Mouse (Mus musculus) myocyte (in vitro differentiated cells): Measurements from ENCODE around the gene Fate1. TPM values are rescaled to one million over a fixed set of nuclear protein-coding genes. Genes with fewer than 3 reads are reported as not detected.
A peak's percentile ranks its signal among the peaks of the same experiment; 100 is the strongest.
"Not testable (repeated sequence)": the region's sequence is repeated elsewhere in the genome, so short reads cannot be mapped to it uniquely, and the experiment has no call there.

Source experiments
- H3K27me3 ChIP-seq: one replicate; pipeline ENCODE4 v1.6.1; 2011; ENCODE audit not compliant: control insufficient read depth, insufficient read depth, insufficient read length
- H3K36me3 ChIP-seq: one replicate; pipeline ENCODE4 v1.6.1; 2011; ENCODE audit not compliant: control insufficient read depth, insufficient read depth
- H3K4me2 ChIP-seq: one replicate; pipeline ENCODE4 v1.6.1; 2011; ENCODE audit warnings: low read depth, control low read depth
- H3K4me3 ChIP-seq: one replicate; pipeline ENCODE4 v1.5.1; 2011; ENCODE audit warnings: mild to moderate bottlenecking, control low read depth, moderate library complexity
- H3K79me2 ChIP-seq: one replicate; pipeline ENCODE4 v1.6.1; 2011; ENCODE audit not compliant: control insufficient read depth, insufficient read depth
- H3ac ChIP-seq: one replicate; pipeline ENCODE4 v1.6.1; 2011; ENCODE audit not compliant: control insufficient read depth, insufficient read length
- CEBPB ChIP-seq: IDR thresholded peaks from 2 replicates; pipeline ENCODE4 v1.6.1; 2011; ENCODE audit warnings: mild to moderate bottlenecking, moderate library complexity; ENCODE audit not compliant: poor library complexity, insufficient read depth, severe bottlenecking
- E2F4 ChIP-seq: IDR thresholded peaks from one replicate; pipeline ENCODE4 v1.6.1; 2011; ENCODE audit warnings: mild to moderate bottlenecking, control low read depth, moderate library complexity; ENCODE audit not compliant: insufficient read depth
- MAX ChIP-seq: IDR thresholded peaks from one replicate; pipeline ENCODE4 v1.6.1; 2011; ENCODE audit warnings: low read depth, mild to moderate bottlenecking, control low read depth
- MYOD1 ChIP-seq, 3 experiments: IDR thresholded peaks; one replicate each; pipeline ENCODE4 v1.6.1; 2011; ENCODE audit warnings: control low read depth in 2 of 3, low read depth in 2 of 3, mild to moderate bottlenecking in 2 of 3, moderate library complexity in 1 of 3; ENCODE audit not compliant: insufficient read length in 2 of 3, control insufficient read depth in 1 of 3
- MYOG ChIP-seq, 3 experiments: IDR thresholded peaks; one replicate each; pipeline ENCODE4 v1.6.1; 2011; ENCODE audit warnings: control low read depth in 2 of 3, low read depth in 2 of 3, mild to moderate bottlenecking in 2 of 3; ENCODE audit not compliant: insufficient read length in 2 of 3, control insufficient read depth in 1 of 3, insufficient read depth in 1 of 3
- POLR2A ChIP-seq: IDR thresholded peaks from one replicate; pipeline ENCODE4 v1.6.1; 2011; ENCODE audit warnings: low read depth, mild to moderate bottlenecking, control low read depth, moderate library complexity; ENCODE audit not compliant: insufficient read length
- POLR2AphosphoS2 ChIP-seq: IDR thresholded peaks from one replicate; pipeline ENCODE4 v1.6.1; 2011; ENCODE audit warnings: low read depth, control low read depth; ENCODE audit not compliant: insufficient read length
- REST ChIP-seq: IDR thresholded peaks from one replicate; pipeline ENCODE4 v1.6.1; 2011; ENCODE audit warnings: mild to moderate bottlenecking, control low read depth, moderate library complexity; ENCODE audit not compliant: insufficient read depth, insufficient read length
- SRF ChIP-seq: IDR thresholded peaks from one replicate; pipeline ENCODE4 v1.6.1; 2011; ENCODE audit warnings: low read depth; ENCODE audit not compliant: control insufficient read depth, insufficient read length
- TCF12 ChIP-seq: IDR thresholded peaks from one replicate; pipeline ENCODE4 v1.6.1; 2011; ENCODE audit warnings: mild to moderate bottlenecking, control low read depth; ENCODE audit not compliant: poor library complexity, insufficient read depth, severe bottlenecking
- TCF3 ChIP-seq: IDR thresholded peaks from one replicate; pipeline ENCODE4 v1.6.1; 2011; ENCODE audit warnings: low read depth, control low read depth; ENCODE audit not compliant: insufficient read length
- USF1 ChIP-seq: IDR thresholded peaks from one replicate; pipeline ENCODE4 v1.6.1; 2011; ENCODE audit warnings: low read depth, mild to moderate bottlenecking, control low read depth, moderate library complexity
- polyA plus RNA-seq: library from polyadenylated mRNA; unstranded; fragments of >200 nt; fragmentation: generic; extraction: Trizol; gene quantifications from one replicate; pipeline ENCODE4 v1.2.1, GENCODE M21; 2012; ENCODE audit warnings: missing spikeins

Gene Fate1
- polyA plus RNA-seq, 1 experiment, result not detected

- no peak overlapping the region for H3ac ChIP-seq
- no peak overlapping the region for H3K4me3 ChIP-seq
- H3K27me3 ChIP-seq, result no peaks in the 10 kb centered on the region
- no peaks in the 10 kb centered on the region for H3K79me2 ChIP-seq
- TF ChIP-seq POLR2AphosphoS2 (no peak), CEBPB (no peak)
- no peak overlapping the region for H3K4me2 ChIP-seq
- no peaks in the 10 kb centered on the region for H3K36me3 ChIP-seq
These were observed 4.6 kb upstream of the Fate1 start for GRCm38 (mm10) chrX:71968216-71968615.

- Histone ChIP-seq H3K36me3 (no peaks in the 10 kb centered on the region), H3K4me2 (no peak overlapping the region), H3K4me3 (no peak overlapping the region), H3K79me2 (no peaks in the 10 kb centered on the region), H3K27me3 (no peaks in the 10 kb centered on the region), H3ac (no peak overlapping the region)
- TF ChIP-seq E2F4 (no peak), POLR2A (no peak), MYOG (IDR thresholded peaks at IDR 0.05; ENCODE audit: control insufficient read depth in 1 of 3, insufficient read depth in 1 of 3, insufficient read length in 2 of 3, low read depth in 2 of 3) (no peak), MYOD1 (IDR thresholded peaks at IDR 0.05; ENCODE audit: control insufficient read depth in 1 of 3, insufficient read length in 2 of 3, low read depth in 2 of 3) (no peak)
These were observed 4.0 kb upstream of the Fate1 start for GRCm38 (mm10) chrX:71968816-71969215.

GRCm38 (mm10) chrX:71971325-71971724, 1.5 kb upstream of the Fate1 start:
- H3ac ChIP-seq, result no peak overlapping the region
- no peak for TF ChIP-seq TCF3
- TF ChIP-seq E2F4, result no peak
- no peak for TF ChIP-seq USF1
- TF ChIP-seq MYOD1 (IDR thresholded peaks at IDR 0.05; ENCODE audit: control insufficient read depth in 1 of 3, insufficient read length in 2 of 3, low read depth in 2 of 3), result no peak
- no peak for TF ChIP-seq TCF12
- no peak for TF ChIP-seq POLR2AphosphoS2
- TF ChIP-seq REST, result no peak
- TF ChIP-seq CEBPB, result no peak
- TF ChIP-seq MYOG (IDR thresholded peaks at IDR 0.05; ENCODE audit: control insufficient read depth in 1 of 3, insufficient read depth in 1 of 3, insufficient read length in 2 of 3, low read depth in 2 of 3), result no peak
- TF ChIP-seq SRF, result no peak
- no peak for TF ChIP-seq MAX
- TF ChIP-seq POLR2A, result no peak
- no peaks in the 10 kb centered on the region for H3K36me3 ChIP-seq
- no peak overlapping the region for H3K4me3 ChIP-seq
- H3K4me2 ChIP-seq, result no peak overlapping the region
- no peaks in the 10 kb centered on the region for H3K27me3 ChIP-seq
- no peaks in the 10 kb centered on the region for H3K79me2 ChIP-seq

GRCm38 (mm10) chrX:71977681-71978080, 4.9 kb downstream of the Fate1 start:
- not testable (repeated sequence) for H3K4me3 ChIP-seq, H3K36me3 ChIP-seq, H3K27me3 ChIP-seq, H3K79me2 ChIP-seq, H3K4me2 ChIP-seq, H3ac ChIP-seq

GRCm38 (mm10) chrX:71980443-71980842, 7.7 kb downstream of the Fate1 start:
- TF ChIP-seq USF1, result no peak
- no peak for TF ChIP-seq REST
- peak; percentile 73 for TF ChIP-seq SRF
- no peak for TF ChIP-seq CEBPB
- no peak for TF ChIP-seq TCF12
- no peak for TF ChIP-seq E2F4
- TF ChIP-seq MYOG (IDR thresholded peaks at IDR 0.05; ENCODE audit: control insufficient read depth in 1 of 3, insufficient read depth in 1 of 3, insufficient read length in 2 of 3, low read depth in 2 of 3), result no peak
- no peaks in the 10 kb centered on the region for H3K27me3 ChIP-seq
- H3K36me3 ChIP-seq, result no peaks in the 10 kb centered on the region
- no peaks in the 10 kb centered on the region for H3K79me2 ChIP-seq
- H3K4me3 ChIP-seq, result no peak overlapping the region
- no peak overlapping the region for H3K4me2 ChIP-seq
- H3ac ChIP-seq, result no peak overlapping the region

- Histone ChIP-seq H3K79me2 (no peaks in the 10 kb centered on the region), H3ac (no peak overlapping the region), H3K36me3 (no peaks in the 10 kb centered on the region), H3K4me3 (no peak overlapping the region), H3K27me3 (no peaks in the 10 kb centered on the region), H3K4me2 (no peak overlapping the region)
- no peak for TF ChIP-seq MYOG (IDR thresholded peaks at IDR 0.05; ENCODE audit: control insufficient read depth in 1 of 3, insufficient read depth in 1 of 3, insufficient read length in 2 of 3, low read depth in 2 of 3)
These were observed 8.5 kb downstream of the Fate1 start for GRCm38 (mm10) chrX:71981322-71981721.
